Mouse (Mus musculus) brain, embryonic 14.5 days (tissue): ENCODE measurements around the gene Cox4i2.

ENCODE experiments used
- CTCF ChIP-seq: fragments of 200-500 bp; IDR thresholded peaks from 2 replicates; pipeline ENCODE4 v1.5.1; 2012; ENCODE audit warnings: inconsistent platforms, mild to moderate bottlenecking, moderate library complexity, borderline replicate concordance; ENCODE audit not compliant: insufficient read depth, insufficient read length; ENCODE audit errors: extremely low read depth
- POLR2A ChIP-seq: fragments of 200-500 bp; IDR thresholded peaks from 2 replicates; pipeline ENCODE4 v1.6.1; 2012; ENCODE audit warnings: mild to moderate bottlenecking, inconsistent platforms, borderline replicate concordance; ENCODE audit not compliant: poor library complexity, insufficient read depth, insufficient read length, severe bottlenecking; ENCODE audit errors: extremely low read depth

DNA sequence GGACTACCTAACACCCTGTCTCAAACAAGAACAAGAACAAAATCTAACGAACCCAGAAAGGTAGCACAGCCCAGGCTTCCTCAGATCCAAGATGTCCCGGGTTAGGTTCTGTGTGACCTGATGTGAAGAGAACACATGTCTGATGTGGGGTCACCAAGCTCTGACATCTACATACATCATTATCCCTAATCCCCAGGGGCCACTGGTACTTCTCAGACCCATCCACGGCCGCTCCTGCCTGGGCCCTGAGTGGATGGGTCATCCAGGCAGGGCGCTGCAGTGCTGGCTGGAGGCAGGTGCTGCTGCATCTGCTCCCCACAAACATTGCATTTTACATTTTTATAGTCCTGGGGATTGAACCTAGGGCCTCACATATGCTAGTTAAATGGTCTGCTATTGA lies 13.5 kb upstream of the Cox4i2 start:
- TF ChIP-seq POLR2A = no peak
- no peak for TF ChIP-seq CTCF
